Mouse (Mus musculus): ENCODE measurements at regions not wholly inside any gene's neighbourhood (a gene's known extent, or its start where the extent isn't known, plus 50 kb on each side); places are given as distances from the start of the nearest gene placed in this dataset.

DNA sequence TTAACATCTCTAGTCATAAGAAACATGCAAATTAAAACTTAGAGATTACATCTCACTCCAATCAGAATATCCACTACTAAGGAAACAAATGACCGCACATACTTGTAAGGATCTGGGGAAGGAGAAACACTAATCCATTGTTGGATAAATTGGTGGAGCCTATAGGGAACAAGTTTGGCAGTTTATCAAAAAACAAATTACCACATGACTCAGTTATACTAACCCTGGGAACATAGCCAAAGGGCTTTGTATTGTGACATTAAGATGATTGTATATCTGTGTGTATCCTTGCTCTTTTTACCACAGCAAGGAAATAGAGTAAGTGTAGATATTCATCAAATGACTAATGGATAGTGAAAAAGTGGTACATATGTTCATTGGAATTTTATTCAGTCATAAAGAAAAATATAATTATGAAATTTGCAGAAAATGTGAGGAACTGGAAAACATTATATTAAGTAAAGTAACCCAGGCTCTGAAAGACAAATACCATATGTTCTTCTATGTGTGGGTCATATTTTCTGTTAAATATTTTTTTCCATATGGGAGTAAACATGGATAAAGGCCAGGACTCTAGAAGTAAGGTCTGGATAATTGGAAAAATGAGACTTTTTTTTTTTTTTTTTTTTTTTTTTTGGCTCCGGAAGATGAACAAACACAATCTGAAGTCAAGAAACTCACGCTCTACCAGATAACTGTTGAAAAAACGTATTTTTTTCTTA lies 430.6 kb downstream of the Dmac1 start:
- Histone ChIP-seq H3K27ac (replicated peaks) (no peak overlapping the region), H3K4me2 (no peak overlapping the region), H3K4me1 (no peaks in the 10 kb centered on the region), H3K36me3 (no peaks in the 10 kb centered on the region), H3K9ac (no peak overlapping the region), H3K4me3 (no peak overlapping the region), H3K9me3 (no peaks in the 10 kb centered on the region), H3K27me3 (replicated peaks) (no peaks in the 10 kb centered on the region)
- ATAC-seq (ENCODE audit: extremely low read depth, insufficient number of reproducible peaks, low FRiP score, low TSS enrichment) = no peak
- WGBS = 55% methylated on average over 4 of the region's 4 CpGs

DNA sequence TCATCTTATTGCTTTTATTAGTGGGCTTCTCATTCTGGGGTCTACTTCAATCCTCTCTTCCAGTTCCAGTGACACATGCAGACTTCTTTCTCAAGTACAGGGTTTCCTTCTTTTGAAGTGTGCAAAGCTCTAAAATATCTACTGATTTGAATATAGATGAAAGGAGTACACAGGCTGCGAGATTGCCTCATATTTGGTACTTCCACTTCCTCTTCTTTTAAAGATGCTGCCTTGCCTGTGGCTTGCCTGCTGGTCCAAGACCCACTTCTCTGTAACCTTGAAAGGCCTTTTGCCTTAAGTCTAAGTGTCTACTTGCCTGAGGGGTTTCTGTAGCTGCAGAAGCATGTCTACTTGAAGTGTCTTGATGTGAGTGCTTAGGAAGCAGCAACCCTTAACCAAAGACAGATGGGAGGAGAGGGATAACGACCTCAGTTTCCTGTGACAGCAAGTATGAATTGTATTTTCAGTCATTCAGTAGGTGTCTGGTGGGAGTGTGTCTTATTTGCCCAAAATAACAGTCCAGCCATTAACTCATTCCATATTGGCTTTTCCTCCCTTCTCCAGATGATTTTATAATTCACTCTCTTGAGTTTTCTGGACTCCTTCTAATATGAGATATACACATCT lies 479.8 kb downstream of the Dmac1 start:
- no peaks in the 10 kb centered on the region for H3K4me1 ChIP-seq
- no peak overlapping the region for H3K4me3 ChIP-seq
- H3K36me3 ChIP-seq = no peaks in the 10 kb centered on the region
- no peaks in the 10 kb centered on the region for H3K9me3 ChIP-seq
- H3K27ac ChIP-seq (replicated peaks) = no peak overlapping the region
- no peaks in the 10 kb centered on the region for H3K27me3 ChIP-seq (replicated peaks)
- no peak overlapping the region for H3K4me2 ChIP-seq
- no peak for ATAC-seq (ENCODE audit: extremely low read depth, insufficient number of reproducible peaks, low FRiP score, low TSS enrichment)
- 59% methylated on average over 2 of the region's 2 CpGs for WGBS
- no peak overlapping the region for H3K9ac ChIP-seq

DNA sequence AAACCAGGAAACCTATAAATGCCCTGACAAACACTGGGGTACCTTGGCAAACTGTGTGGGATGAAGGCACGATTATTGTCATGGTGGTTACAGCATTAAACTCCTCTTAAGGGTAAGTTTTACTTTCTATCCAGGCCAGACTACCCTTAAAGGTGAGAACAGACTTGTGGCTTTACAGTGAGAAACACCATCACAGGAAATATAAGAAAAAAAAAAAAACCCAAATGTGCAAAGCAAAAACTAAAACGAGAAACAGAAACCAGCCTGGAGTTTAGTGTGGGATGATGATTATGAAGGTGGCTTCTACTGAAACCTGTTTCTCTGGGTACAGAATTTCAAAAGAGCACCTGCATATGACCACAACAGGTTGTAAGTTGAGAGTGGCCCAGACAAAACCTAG lies 480.6 kb downstream of the Dmac1 start:
- no peaks in the 10 kb centered on the region for H3K4me1 ChIP-seq
- H3K27ac ChIP-seq (replicated peaks) = no peak overlapping the region
- H3K4me3 ChIP-seq = no peak overlapping the region
- no peaks in the 10 kb centered on the region for H3K9me3 ChIP-seq
- ATAC-seq (ENCODE audit: extremely low read depth, insufficient number of reproducible peaks, low FRiP score, low TSS enrichment) = no peak
- no peaks in the 10 kb centered on the region for H3K36me3 ChIP-seq
- 71% methylated on average over 2 of the region's 2 CpGs for WGBS
- H3K9ac ChIP-seq = no peak overlapping the region
- no peaks in the 10 kb centered on the region for H3K27me3 ChIP-seq (replicated peaks)
- H3K4me2 ChIP-seq = no peak overlapping the region

DNA sequence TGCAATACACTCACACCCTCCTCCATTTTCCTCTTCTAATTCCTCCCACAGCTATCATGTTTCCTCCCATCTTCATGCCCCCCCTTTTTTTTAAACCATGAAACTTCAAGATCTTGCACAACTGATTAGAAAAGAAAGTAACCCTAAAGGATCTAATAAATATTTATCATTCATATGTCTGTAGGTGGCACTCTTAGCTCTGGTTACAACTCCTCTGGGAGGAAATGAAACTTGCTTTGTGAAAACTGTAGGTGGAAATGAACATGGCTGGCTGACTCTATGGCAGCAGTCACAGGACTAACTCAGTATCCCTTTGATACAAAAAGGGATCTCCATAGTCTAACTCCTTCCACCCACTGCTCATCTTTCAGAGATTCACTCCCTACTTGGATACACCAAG lies 481.4 kb downstream of the Dmac1 start:
- Histone ChIP-seq H3K27me3 (replicated peaks) (no peaks in the 10 kb centered on the region), H3K9ac (no peak overlapping the region), H3K4me3 (no peak overlapping the region), H3K27ac (replicated peaks) (no peak overlapping the region), H3K36me3 (no peaks in the 10 kb centered on the region), H3K4me1 (no peaks in the 10 kb centered on the region), H3K4me2 (no peak overlapping the region), H3K9me3 (no peaks in the 10 kb centered on the region)
- no peak for ATAC-seq (ENCODE audit: extremely low read depth, insufficient number of reproducible peaks, low FRiP score, low TSS enrichment)

DNA sequence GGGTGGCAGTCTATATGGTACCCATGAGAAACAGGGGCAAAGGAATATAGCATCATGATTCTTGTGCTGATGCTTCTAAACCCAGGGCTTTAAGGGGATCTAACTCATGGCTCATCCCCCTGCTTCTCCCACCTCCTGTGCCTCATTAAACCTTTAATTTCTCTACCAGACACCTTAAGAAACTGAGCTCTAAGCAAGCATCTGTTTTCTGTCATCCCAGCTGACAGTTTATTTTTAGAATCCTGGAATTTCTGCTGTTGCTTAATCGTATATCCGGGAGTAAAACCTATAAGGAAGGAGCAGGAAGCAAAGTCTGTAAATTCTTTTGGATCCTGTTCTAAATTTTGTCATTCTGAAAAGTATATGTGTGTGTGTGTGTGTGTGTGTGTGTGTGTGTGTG lies 505.7 kb downstream of the Kdm4c start:
- H3K27ac ChIP-seq (replicated peaks) = peak overlapping the region; percentile 48; the same call in 1 of the 2 replicates
- H3K4me1 ChIP-seq = peaks cover 6% of the 10 kb centered on the region
- no peak overlapping the region for H3K4me3 ChIP-seq
- H3K9me3 ChIP-seq = no peaks in the 10 kb centered on the region
- peak overlapping the region; percentile 39 for H3K4me2 ChIP-seq
- H3K27me3 ChIP-seq (replicated peaks) = no peaks in the 10 kb centered on the region
- no peak overlapping the region for H3K9ac ChIP-seq
- 20% methylated on average over 2 of the region's 2 CpGs for WGBS
- no peak for ATAC-seq (ENCODE audit: extremely low read depth, insufficient number of reproducible peaks, low FRiP score, low TSS enrichment)
- no peaks in the 10 kb centered on the region for H3K36me3 ChIP-seq

DNA sequence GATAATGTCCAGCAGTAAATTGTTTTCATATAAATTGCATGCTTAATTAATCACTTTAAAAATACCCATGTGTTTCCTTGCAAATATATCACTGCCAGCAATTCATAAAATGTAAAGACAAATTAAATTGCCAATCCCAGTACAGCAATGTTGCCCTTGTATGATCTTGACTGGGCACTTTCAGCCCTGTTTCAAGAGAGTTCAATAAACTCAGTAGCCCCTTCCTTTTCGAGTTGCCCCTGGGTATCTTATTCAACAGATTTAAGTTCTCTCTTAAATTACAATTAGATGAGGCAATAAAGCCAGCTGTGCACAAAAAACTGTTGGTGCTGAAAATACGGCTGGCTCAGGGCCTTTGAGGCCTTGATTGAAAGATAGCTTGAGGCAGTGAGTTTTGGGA lies 497.3 kb downstream of the Kdm4c start:
- 59% methylated on average over 2 of the region's 2 CpGs for WGBS
- Histone ChIP-seq H3K27me3 (replicated peaks) (no peaks in the 10 kb centered on the region), H3K36me3 (no peaks in the 10 kb centered on the region), H3K9ac (no peak overlapping the region), H3K4me3 (no peak overlapping the region), H3K27ac (replicated peaks) (no peak overlapping the region), H3K4me2 (no peak overlapping the region), H3K4me1 (no peaks in the 10 kb centered on the region), H3K9me3 (peaks cover 5% of the 10 kb centered on the region; the same call in 1 of the 2 replicates)
- ATAC-seq (ENCODE audit: extremely low read depth, insufficient number of reproducible peaks, low FRiP score, low TSS enrichment) = no peak
